Mouse (Mus musculus) brown adipose tissue, adult 24 weeks (tissue): ENCODE data around the gene Acvr2b. TPM values are rescaled to one million over a fixed set of nuclear protein-coding genes. Genes with fewer than 3 reads are reported as not detected.
"Not testable (repeated sequence)": the region's sequence is repeated elsewhere in the genome, so short reads cannot be mapped to it uniquely, and the experiment has no call there.

Experiments
- H3K27ac ChIP-seq: fragments of 200-500 bp; replicated peaks from 2 replicates; pipeline ENCODE4 v1.5.1; 2012; ENCODE audit warnings: low read depth, mild to moderate bottlenecking, low read length
- H3K4me1 ChIP-seq: fragments of 200-500 bp; 2 replicates; pipeline ENCODE4 v1.6.1; 2012; ENCODE audit warnings: low read length, mixed read lengths; ENCODE audit not compliant: control insufficient read depth, insufficient read depth, insufficient read length
- H3K4me3 ChIP-seq: fragments of 200-500 bp; 2 replicates; pipeline ENCODE4 v1.5.1; 2012; ENCODE audit warnings: low read depth, mild to moderate bottlenecking, low read length, moderate library complexity; ENCODE audit not compliant: insufficient read depth
- polyA plus RNA-seq: library from polyadenylated mRNA; stranded (reverse); fragments of >200 nt; gene quantifications from 2 replicates; pipeline ENCODE4 v1.2.4, GENCODE M21; 2012; ENCODE audit not compliant: missing spikeins, insufficient read depth, insufficient read length

Gene Acvr2b
- 1.8 and 5.3 TPM in 2 replicates for polyA plus RNA-seq

GRCm38 (mm10) chr9:119401801-119402214 is at the start of gene Acvr2b:
TSS of gene Acvr2b (plus strand) at chr9:119402118.
- Histone ChIP-seq H3K27ac (peak within 1 kb of the TSS; percentile 86), H3K4me1 (no peaks in the 10 kb centered on the region; the same call in 1 of the 2 replicates), H3K4me3 (peak within 1 kb of the TSS; percentile 98)

GRCm38 (mm10) chr9:119353926-119354325 is 48.0 kb upstream of the Acvr2b start:
- H3K27ac ChIP-seq = no peak overlapping the region
- no peak overlapping the region for H3K4me3 ChIP-seq
- H3K4me1 ChIP-seq = no peaks in the 10 kb centered on the region; the same call in 1 of the 2 replicates

- Histone ChIP-seq H3K4me3 (no peak overlapping the region), H3K4me1 (no peaks in the 10 kb centered on the region), H3K27ac (no peak overlapping the region)
Measured at GRCm38 (mm10) chr9:119355943-119356342, 46.0 kb upstream of the Acvr2b start.

- Histone ChIP-seq H3K4me1 (no peaks in the 10 kb centered on the region), H3K27ac (no peak within 1 kb of the TSS), H3K4me3 (peak within 1 kb of the TSS; percentile 76)
Measured at GRCm38 (mm10) chr9:119357331-119358057, 44.4 kb upstream of the Acvr2b start, which contains the start of gene Xylb. TSS of gene Xylb (plus strand) at chr9:119357381.

GRCm38 (mm10) chr9:119358058-119358429 is 43.9 kb upstream of the Acvr2b start:
- peak overlapping the region; percentile 14; the same call in 1 of the 2 replicates for H3K4me3 ChIP-seq
- H3K4me1 ChIP-seq = no peaks in the 10 kb centered on the region
- no peak overlapping the region for H3K27ac ChIP-seq

GRCm38 (mm10) chr9:119361416-119361815 is 40.5 kb upstream of the Acvr2b start:
- H3K27ac ChIP-seq = no peak overlapping the region
- no peak overlapping the region for H3K4me3 ChIP-seq
- H3K4me1 ChIP-seq = no peaks in the 10 kb centered on the region

GRCm38 (mm10) chr9:119363229-119363628 is 38.7 kb upstream of the Acvr2b start:
- H3K4me3 ChIP-seq = no peak overlapping the region
- H3K27ac ChIP-seq = no peak overlapping the region
- H3K4me1 ChIP-seq = no peaks in the 10 kb centered on the region

- no peaks in the 10 kb centered on the region for H3K4me1 ChIP-seq
- no peak within 1 kb of the TSS for H3K27ac ChIP-seq
- no peak within 1 kb of the TSS for H3K4me3 ChIP-seq
Measured at GRCm38 (mm10) chr9:119365284-119365683, 36.6 kb upstream of the Acvr2b start, which contains the start of gene Slc22a14. TSS of gene Slc22a14 (minus strand) at chr9:119365553.

- H3K4me1 ChIP-seq = no peaks in the 10 kb centered on the region
- H3K4me3 ChIP-seq = no peak overlapping the region
- H3K27ac ChIP-seq = no peak overlapping the region
Measured at GRCm38 (mm10) chr9:119368367-119368766, 33.6 kb upstream of the Acvr2b start.

- not testable (repeated sequence) for H3K27ac ChIP-seq, H3K4me3 ChIP-seq, H3K4me1 ChIP-seq
Measured at GRCm38 (mm10) chr9:119370770-119371169, 31.1 kb upstream of the Acvr2b start.

- Histone ChIP-seq H3K27ac (no peak overlapping the region), H3K4me1 (no peaks in the 10 kb centered on the region), H3K4me3 (no peak overlapping the region)
Measured at GRCm38 (mm10) chr9:119371251-119371650, 30.7 kb upstream of the Acvr2b start.

- Histone ChIP-seq H3K4me1 (no peaks in the 10 kb centered on the region), H3K4me3 (no peak overlapping the region), H3K27ac (no peak overlapping the region)
Measured at GRCm38 (mm10) chr9:119375008-119375407, 26.9 kb upstream of the Acvr2b start.

- Histone ChIP-seq H3K4me3 (no peak overlapping the region), H3K4me1 (no peaks in the 10 kb centered on the region), H3K27ac (no peak overlapping the region)
Measured at GRCm38 (mm10) chr9:119375556-119375955, 26.4 kb upstream of the Acvr2b start.

- Histone ChIP-seq H3K27ac (no peak overlapping the region), H3K4me1 (no peaks in the 10 kb centered on the region), H3K4me3 (no peak overlapping the region)
Measured at GRCm38 (mm10) chr9:119378231-119378630, 23.7 kb upstream of the Acvr2b start.

GRCm38 (mm10) chr9:119382603-119383002 is 19.3 kb upstream of the Acvr2b start:
- Histone ChIP-seq H3K27ac (no peak overlapping the region), H3K4me3 (no peak overlapping the region), H3K4me1 (no peaks in the 10 kb centered on the region)

GRCm38 (mm10) chr9:119388956-119389355 is 13.0 kb upstream of the Acvr2b start:
- Histone ChIP-seq H3K27ac (no peak overlapping the region), H3K4me1 (no peaks in the 10 kb centered on the region)

More at GRCm38 (mm10) chr9:119388956-119389355, 13.0 kb upstream of the Acvr2b start:
- H3K4me3 ChIP-seq = no peak overlapping the region
